Mouse (Mus musculus): ENCODE measurements around the gene Hdac7. TPM values are rescaled to one million over a fixed set of nuclear protein-coding genes. Genes with fewer than 3 reads are reported as not detected.

Hdac7 gene
- total and polyA plus RNA-seq, 3 experiments, result 19.8 to 55.2 (median 21.7) TPM

DNA sequence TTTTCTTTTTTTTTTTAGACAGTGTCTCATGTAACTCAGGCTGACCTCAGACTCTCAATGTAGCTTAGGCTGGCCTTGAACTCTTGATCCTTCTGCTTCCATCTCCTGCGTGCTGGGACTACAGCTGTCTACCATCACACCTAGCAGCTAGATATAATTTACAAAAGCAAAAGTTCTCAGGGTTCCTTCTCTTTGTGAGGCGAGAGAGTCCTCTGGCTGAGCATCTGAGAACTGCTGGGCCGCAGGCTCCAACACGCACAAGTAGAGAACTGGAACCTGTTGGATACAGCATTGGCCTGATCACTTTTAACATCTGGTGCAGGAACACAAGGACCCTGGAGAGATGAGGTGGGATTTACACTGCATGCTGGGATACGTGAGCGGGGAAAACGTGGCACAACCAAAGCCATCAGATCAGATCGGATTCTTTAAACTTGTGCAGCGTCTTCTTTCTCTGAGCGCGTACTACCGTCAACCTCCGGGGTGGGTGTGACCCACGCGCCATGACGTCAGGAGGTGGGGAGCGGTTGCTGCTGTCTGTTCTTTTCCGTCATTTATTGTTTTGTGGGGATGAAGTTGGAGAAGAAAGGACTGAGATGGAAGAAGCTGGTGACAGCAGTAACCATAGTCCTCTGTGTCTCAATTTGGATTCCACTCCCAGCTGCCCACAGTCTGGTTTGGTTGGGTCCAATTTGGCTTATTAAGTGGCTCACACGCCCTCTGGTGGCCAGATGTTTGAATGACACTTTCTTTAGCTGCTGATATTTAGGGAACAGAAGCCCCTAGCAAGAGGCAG lies 5.0 kb upstream of the Hdac7 start (continued):
- TF ChIP-seq TCF12 (IDR thresholded peaks at IDR 0.05; ENCODE audit: low read depth, low read length) (peak; percentile 52; the same call in 1 of the 2 replicates), CTCF (conservative IDR thresholded peaks at IDR 0.05 in 1 of 2, IDR thresholded peaks at IDR 0.05 in 1 of 2; ENCODE audit: low read depth in 2 of 2, low read length in 2 of 2) (peak; percentile 91 to 97), MEF2A (IDR thresholded peaks at IDR 0.05; ENCODE audit: borderline replicate concordance, low read depth, low read length) (peak; percentile 56), NRF1 (IDR thresholded peaks at IDR 0.05; ENCODE audit: low read depth, low read length) (no peak), IRF4 (IDR thresholded peaks at IDR 0.05; ENCODE audit: low read depth, low read length) (peak; percentile 50; the same call in 1 of the 2 replicates), POLR2AphosphoS2 (IDR thresholded peaks at IDR 0.05; ENCODE audit: low read depth, low read length) (peak; percentile 49; the same call in 1 of the 2 replicates), EP300 (IDR thresholded peaks at IDR 0.05; ENCODE audit: low read length) (no peak), PAX5 (IDR thresholded peaks at IDR 0.05; ENCODE audit: low read length) (no peak), ZMIZ1 (IDR thresholded peaks at IDR 0.05; ENCODE audit: low read depth, low read length) (peak; percentile 98), NELFE (IDR thresholded peaks at IDR 0.05; ENCODE audit: low read depth, low read length) (peak; percentile 39; the same call in 1 of the 2 replicates), MAX (IDR thresholded peaks at IDR 0.05; ENCODE audit: low read length) (peak; percentile 69; the same call in 1 of the 2 replicates), CHD1 (IDR thresholded peaks at IDR 0.05; ENCODE audit: low read depth, low read length) (no peak)

DNA sequence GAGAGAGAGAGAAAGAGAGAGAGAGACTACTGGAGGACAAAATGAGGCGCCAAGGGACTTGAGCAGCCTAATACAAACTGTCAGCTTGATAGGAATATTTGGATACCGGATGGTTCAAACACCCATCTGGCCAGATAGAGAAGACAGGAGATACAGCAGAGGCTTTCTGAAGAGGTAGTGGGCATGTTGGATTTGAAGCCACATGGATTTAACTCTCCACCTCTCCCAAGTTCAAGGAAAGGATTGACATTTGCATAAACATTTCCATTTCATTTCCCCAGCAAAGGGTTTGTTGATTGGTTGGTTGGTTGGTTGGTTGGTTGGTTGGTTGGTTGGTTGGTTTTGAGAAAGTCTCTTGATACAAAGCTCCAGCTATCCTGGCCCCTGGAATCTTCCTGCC lies 3.6 kb upstream of the Hdac7 start:
- no peaks in the 10 kb centered on the region for H3K79me2 ChIP-seq (replicated peaks; ENCODE audit: control insufficient read depth, extremely low read depth, insufficient read depth, poor library complexity, severe bottlenecking)
- no peak overlapping the region for H3K4me3 ChIP-seq (replicated peaks in 1 of 3; ENCODE audit: low read depth in 2 of 3, low read length in 2 of 3, poor library complexity in 1 of 3)
- no peak overlapping the region for H3K27ac ChIP-seq (ENCODE audit: insufficient read depth, low read depth)
- no peaks in the 10 kb centered on the region for H3K36me3 ChIP-seq (replicated peaks in 1 of 2; ENCODE audit: control insufficient read depth in 1 of 2, insufficient read depth in 1 of 2, low read length in 1 of 2)
- dilution Hi-C loops (cut with MboI; ENCODE audit: extremely low pct_ligation_motif_present, extremely low pct_unique_long_range_greater_than_20kb, low sequenced_read_pairs), result no loop called here
- in situ Hi-C loops (cut with MboI; ENCODE audit: low pct_ligation_motif_present, low pct_unique_long_range_greater_than_20kb, low sequenced_read_pairs), result loop anchor here (5.0 to 25.0 kb wide), 3 partner anchors 56 to 386 kb away; no protein-coding TSS in a partner anchor
- no peak overlapping the region for H3K4me2 ChIP-seq (ENCODE audit: insufficient read depth, low read depth, poor library complexity, severe bottlenecking)
- no peaks in the 10 kb centered on the region for H3K27me3 ChIP-seq (replicated peaks)
- peaks cover 15 to 51% of the 10 kb centered on the region in 2 experiments for H3K4me1 ChIP-seq (ENCODE audit: control insufficient read depth in 1 of 2, insufficient read depth in 2 of 2)
- peaks cover 8% of the 10 kb centered on the region for H3K9me3 ChIP-seq (replicated peaks; ENCODE audit: low read length)
- no peak overlapping the region for H3K9ac ChIP-seq (ENCODE audit: insufficient read depth, low read depth)
- TF ChIP-seq ELF1 (IDR thresholded peaks at IDR 0.05; ENCODE audit: low read depth, low read length) (no peak), GABPA (IDR thresholded peaks at IDR 0.05; ENCODE audit: insufficient replicate concordance, low read depth, low read length) (no peak), POLR2AphosphoS2 (IDR thresholded peaks at IDR 0.05; ENCODE audit: low read depth, low read length) (no peak), NELFE (IDR thresholded peaks at IDR 0.05; ENCODE audit: low read depth, low read length) (no peak), RCOR1 (conservative IDR thresholded peaks at IDR 0.05; ENCODE audit: low read depth, low read length) (no peak), SIN3A (IDR thresholded peaks at IDR 0.05; ENCODE audit: low read length) (no peak), ZMIZ1 (IDR thresholded peaks at IDR 0.05; ENCODE audit: low read depth, low read length) (no peak), MXI1 (IDR thresholded peaks at IDR 0.05; ENCODE audit: low read depth, low read length) (no peak), NRF1 (IDR thresholded peaks at IDR 0.05; ENCODE audit: low read depth, low read length) (no peak)
- no peak for DNase-seq (ENCODE audit: extremely low read depth)

Data from CH12.LX (cell line).